8 mouse cellular contexts compared by ENCODE assay signal in genomic region chr4:123717574-123718433, GRCm38 (mm10). TPM values are rescaled to one million over a fixed set of nuclear protein-coding genes. Genes with fewer than 3 reads are reported as not detected.
DNase-seq lines count a peak whose midpoint lies in the region; ATAC-seq and TF ChIP-seq lines count a peak whose summit lies in the region.

Gene Ndufs5, minus strand, starts transcription at chr4:123718202.

- H3K27ac ChIP-seq in embryonic facial prominence, embryonic 13.5 days = peak within 1 kb of the TSS; percentile 60; the same call in 1 of the 2 replicates
- peak within 1 kb of the TSS; percentile 87 for H3K27ac ChIP-seq in kidney, adult 2 months (ENCODE audit: insufficient read depth, low read depth, low read length)
- H3K27ac ChIP-seq in limb, embryonic 12.5 days = peak within 1 kb of the TSS; percentile 53; the same call in 1 of the 2 replicates
- H3K27ac ChIP-seq in midbrain, embryonic 15.5 days = peak within 1 kb of the TSS; percentile 74
- peak within 1 kb of the TSS; percentile 73 for H3K27ac ChIP-seq in spleen, adult 2 months (ENCODE audit: insufficient read depth, low read length)

- no peaks in the 10 kb centered on the region for H3K9me3 ChIP-seq in embryonic facial prominence, embryonic 13.5 days
- no peaks in the 10 kb centered on the region for H3K9me3 ChIP-seq in limb, embryonic 12.5 days
- H3K9me3 ChIP-seq in midbrain, embryonic 15.5 days = no peaks in the 10 kb centered on the region

- peak within 1 kb of the TSS; percentile 79 for H3K4me3 ChIP-seq in embryonic facial prominence, embryonic 13.5 days
- peak within 1 kb of the TSS; percentile 83 for H3K4me3 ChIP-seq in kidney, adult 2 months (ENCODE audit: insufficient read depth, low read depth, low read length)
- H3K4me3 ChIP-seq in limb, embryonic 12.5 days (replicated peaks) = peak within 1 kb of the TSS; percentile 79
- H3K4me3 ChIP-seq in midbrain, embryonic 15.5 days = peak within 1 kb of the TSS; percentile 92
- H3K4me3 ChIP-seq in spleen, adult 2 months (ENCODE audit: extremely low read depth, insufficient read depth, insufficient read length) = peak within 1 kb of the TSS; percentile 91

- peak; percentile 87 for DNase-seq in 3134 (ENCODE audit: extremely low read depth, insufficient read length, low spot score)
- DNase-seq in adrenal gland, postnatal 36 days = peak; percentile 97 to 98
- peak; percentile 97 to 98 for DNase-seq in heart, adult 18-20 months
- DNase-seq in kidney, adult 2 months = peak; percentile 98
- DNase-seq in spleen, adult 2 months (ENCODE audit: low read depth in 1 of 2, low spot score in 2 of 2) = peak; percentile 92 to 97

- TF ChIP-seq POLR2A in kidney, adult 2 months (IDR thresholded peaks at IDR 0.05; ENCODE audit: low read depth, low read length) = peak; percentile 85
- TF ChIP-seq POLR2A in spleen, adult 2 months (IDR thresholded peaks at IDR 0.05; ENCODE audit: low read depth, low read length) = peak; percentile 57

- peaks cover 24% of the 10 kb centered on the region for H3K36me3 ChIP-seq in embryonic facial prominence, embryonic 13.5 days
- peaks cover 2% of the 10 kb centered on the region; the same call in 1 of the 2 replicates for H3K36me3 ChIP-seq in kidney, adult 2 months (ENCODE audit: control insufficient read depth, insufficient read depth, low read length)
- peaks cover 25% of the 10 kb centered on the region for H3K36me3 ChIP-seq in limb, embryonic 12.5 days
- H3K36me3 ChIP-seq in midbrain, embryonic 15.5 days (replicated peaks) = peaks cover 18% of the 10 kb centered on the region
- peaks cover 10% of the 10 kb centered on the region for H3K36me3 ChIP-seq in spleen, adult 2 months (ENCODE audit: control insufficient read depth, insufficient read depth, low read length)

- peak within 1 kb of the TSS; percentile 91 for H3K9ac ChIP-seq in embryonic facial prominence, embryonic 13.5 days
- H3K9ac ChIP-seq in limb, embryonic 12.5 days (replicated peaks) = peak within 1 kb of the TSS; percentile 90
- peak within 1 kb of the TSS; percentile 95 for H3K9ac ChIP-seq in midbrain, embryonic 15.5 days

- peaks cover 9% of the 10 kb centered on the region for H3K4me1 ChIP-seq in embryonic facial prominence, embryonic 13.5 days
- H3K4me1 ChIP-seq in kidney, adult 2 months (ENCODE audit: control insufficient read depth, insufficient read depth, low read length) = no peaks in the 10 kb centered on the region; the same call in 1 of the 2 replicates
- peaks cover 12% of the 10 kb centered on the region for H3K4me1 ChIP-seq in limb, embryonic 12.5 days (replicated peaks)
- H3K4me1 ChIP-seq in midbrain, embryonic 15.5 days = peaks cover 11% of the 10 kb centered on the region
- no peaks in the 10 kb centered on the region for H3K4me1 ChIP-seq in spleen, adult 2 months (ENCODE audit: control insufficient read depth, insufficient read depth, insufficient read length)

- no peak for TF ChIP-seq CTCF in kidney, adult 2 months (conservative IDR thresholded peaks at IDR 0.05; ENCODE audit: insufficient read depth, insufficient read length, low read depth, low read length)
- no peak for TF ChIP-seq CTCF in spleen, adult 2 months (IDR thresholded peaks at IDR 0.05; ENCODE audit: extremely low read depth, insufficient read depth, insufficient read length, insufficient replicate concordance)

- peak; percentile 83 for ATAC-seq in embryonic facial prominence, embryonic 13.5 days (ENCODE audit: insufficient number of reproducible peaks, insufficient read depth, low FRiP score, low TSS enrichment, low read depth)
- ATAC-seq in limb, embryonic 12.5 days (ENCODE audit: insufficient number of reproducible peaks, insufficient read depth, low FRiP score, low TSS enrichment, low read depth) = peak; percentile 91
- ATAC-seq in midbrain, embryonic 15.5 days (replicated peaks) = peak; percentile 95

- WGBS in embryonic facial prominence, embryonic 13.5 days = under 1% methylated on average over 40 of the region's 40 CpGs
- WGBS in kidney, adult 2 months = under 1% methylated on average over 40 of the region's 40 CpGs
- WGBS in limb, embryonic 12.5 days = 1% methylated on average over 40 of the region's 40 CpGs
- under 1% methylated on average over 40 of the region's 40 CpGs for WGBS in midbrain, embryonic 15.5 days
- under 1% methylated on average over 40 of the region's 40 CpGs for WGBS in spleen, adult 2 months

- no peaks in the 10 kb centered on the region for H3K27me3 ChIP-seq in embryonic facial prominence, embryonic 13.5 days
- no peaks in the 10 kb centered on the region for H3K27me3 ChIP-seq in kidney, adult 2 months (replicated peaks; ENCODE audit: control insufficient read depth, insufficient read depth, low read length)
- H3K27me3 ChIP-seq in limb, embryonic 12.5 days = no peaks in the 10 kb centered on the region
- no peaks in the 10 kb centered on the region for H3K27me3 ChIP-seq in midbrain, embryonic 15.5 days (replicated peaks)
- H3K27me3 ChIP-seq in spleen, adult 2 months (ENCODE audit: control insufficient read depth, insufficient read depth, low read length) = no peaks in the 10 kb centered on the region

- peak within 1 kb of the TSS; percentile 79 for H3K4me2 ChIP-seq in embryonic facial prominence, embryonic 13.5 days
- peak within 1 kb of the TSS; percentile 88 for H3K4me2 ChIP-seq in limb, embryonic 12.5 days
- peak within 1 kb of the TSS; percentile 83 for H3K4me2 ChIP-seq in midbrain, embryonic 15.5 days

RNA-seq across cellular contexts. Expression of gene Ndufs5, which starts in this region (rescaled TPM):
- 100 to 1,000 TPM; 236 to 258 TPM for total RNA-seq in adrenal gland, postnatal 36 days (2021)
- polyA plus RNA-seq in embryonic facial prominence, embryonic 13.5 days (2015; fragmentation: Nextera tagmentation; extraction: Ambion mirVana) = 324 and 340 TPM in 2 replicates
- total RNA-seq in heart, adult 18-20 months (2021) = 100 to 1,000 TPM; 457 to 469 TPM
- polyA plus RNA-seq in kidney, adult 2 months (2012; rRNA removed) = 99.5 and 147 TPM in 2 replicates
- polyA plus RNA-seq in limb, embryonic 12.5 days (2016; fragmentation: Nextera tagmentation; extraction: Ambion mirVana) = 337 and 345 TPM in 2 replicates
- 410 and 413 TPM in 2 replicates for polyA plus RNA-seq in midbrain, embryonic 15.5 days (2015; fragmentation: Nextera tagmentation; extraction: Ambion mirVana)
- polyA plus RNA-seq in spleen, adult 2 months (2012; rRNA removed) = 10.4 and 20.3 TPM in 2 replicates

Comparison
In these comparisons a context has a peak if more than half of its experiments do, and no peak if none do; other contexts are left out.
1. Peak in every context shown above with its lines: DNase-seq, ATAC-seq, H3K4me3 ChIP-seq and H3K27ac ChIP-seq.